Mouse (Mus musculus) kidney, embryonic 14.5 days (tissue): ENCODE results near the gene Nudt21. TPM values are rescaled to one million over a fixed set of nuclear protein-coding genes. Genes with fewer than 3 reads are reported as not detected.

Experiments
- ATAC-seq: fragments of 200-750 bp; cut with Nextera tagmentation; 2 replicates; pipeline ENCODE4 v1.8.0; 2017; ENCODE audit warnings: moderate number of reproducible peaks, mild to moderate bottlenecking, moderate TSS enrichment, moderate library complexity; ENCODE audit not compliant: low FRiP score, low TSS enrichment
- H3K27ac ChIP-seq: fragments of 300-500 bp; sonication (generic); 2 replicates; pipeline ENCODE4 v1.5.1; 2014; ENCODE audit warnings: low read depth, mild to moderate bottlenecking, low read length, moderate library complexity, mixed read lengths
- H3K27me3 ChIP-seq: fragments of 300-500 bp; sonication (generic); 2 replicates; pipeline ENCODE4 v1.6.1; 2014; ENCODE audit warnings: mild to moderate bottlenecking, low read length; ENCODE audit not compliant: control insufficient read depth, insufficient read depth
- H3K36me3 ChIP-seq: fragments of 300-500 bp; sonication (generic); 2 replicates; pipeline ENCODE4 v1.6.1; 2014; ENCODE audit warnings: low read length, mixed read lengths; ENCODE audit not compliant: control insufficient read depth, insufficient read depth
- H3K4me1 ChIP-seq: fragments of 300-500 bp; sonication (generic); 2 replicates; pipeline ENCODE4 v1.6.1; 2014; ENCODE audit warnings: low read length, mixed read lengths; ENCODE audit not compliant: control insufficient read depth, insufficient read depth
- H3K4me2 ChIP-seq: fragments of 300-500 bp; sonication (generic); replicated peaks from 2 replicates; pipeline ENCODE4 v1.6.1; 2014; ENCODE audit warnings: low read depth, mild to moderate bottlenecking, low read length
- H3K4me3 ChIP-seq: fragments of 300-500 bp; sonication (generic); 2 replicates; pipeline ENCODE4 v1.5.1; 2014; ENCODE audit warnings: mild to moderate bottlenecking, low read length
- H3K9ac ChIP-seq: fragments of 300-500 bp; sonication (generic); 2 replicates; pipeline ENCODE4 v1.6.1; 2014; ENCODE audit warnings: low read depth, mild to moderate bottlenecking, low read length, moderate library complexity
- H3K9me3 ChIP-seq: fragments of 300-500 bp; sonication (generic); 2 replicates; pipeline ENCODE4 v1.6.1; 2016; ENCODE audit warnings: low read length; ENCODE audit not compliant: control insufficient read depth
- WGBS: fragments of 180-500 bp; shearing (Covaris S2); extraction: QIAGEN DNeasy Blood & Tissue Kit; methylation state at CpG from one replicate; pipeline ENCODE4 v1.1.7; 2014; 5-methylcytosine and 5-hydroxymethylcytosine counted together
- polyA plus RNA-seq: library from polyadenylated mRNA; unstranded; fragments of >200 nt; fragmentation: Nextera tagmentation; extraction: Ambion mirVana; gene quantifications from 2 replicates; pipeline ENCODE4 v1.2.1, GENCODE M21; 2014

Gene Nudt21
- polyA plus RNA-seq, 1 experiment from 2014 or later, result 142 TPM

- H3K9me3 ChIP-seq, result no peaks in the 10 kb centered on the region
- H3K4me2 ChIP-seq, result no peak overlapping the region
- no peak overlapping the region for H3K27ac ChIP-seq
- ATAC-seq, result no peak
- H3K9ac ChIP-seq, result no peak overlapping the region
- H3K4me3 ChIP-seq, result no peak overlapping the region
- peaks cover under 1% of the 10 kb centered on the region; the same call in 1 of the 2 replicates for H3K36me3 ChIP-seq
- H3K27me3 ChIP-seq, result no peaks in the 10 kb centered on the region
- 73% methylated on average over 2 of the region's 2 CpGs for WGBS
- peaks cover 21% of the 10 kb centered on the region; the same call in 1 of the 2 replicates for H3K4me1 ChIP-seq
These were observed 26.6 kb downstream of the Nudt21 start for GRCm38 (mm10) chr8:94010101-94010705.

- Histone ChIP-seq H3K4me3 (no peak overlapping the region), H3K27ac (no peak overlapping the region), H3K4me2 (no peak overlapping the region), H3K36me3 (peaks cover 7% of the 10 kb centered on the region; the same call in 1 of the 2 replicates), H3K27me3 (no peaks in the 10 kb centered on the region), H3K9me3 (no peaks in the 10 kb centered on the region), H3K4me1 (peaks cover 21% of the 10 kb centered on the region; the same call in 1 of the 2 replicates), H3K9ac (no peak overlapping the region)
- no peak for ATAC-seq
- WGBS, result 45% methylated on average over 15 of the region's 15 CpGs
These were observed 27.5 kb downstream of the Nudt21 start for GRCm38 (mm10) chr8:94009243-94009845.

- H3K27ac ChIP-seq, result no peak overlapping the region
- no peaks in the 10 kb centered on the region for H3K27me3 ChIP-seq
- no peak overlapping the region for H3K9ac ChIP-seq
- no peak for ATAC-seq
- peaks cover 3% of the 10 kb centered on the region; the same call in 1 of the 2 replicates for H3K4me1 ChIP-seq
- H3K4me3 ChIP-seq, result no peak overlapping the region
- no peaks in the 10 kb centered on the region for H3K9me3 ChIP-seq
- H3K4me2 ChIP-seq, result no peak overlapping the region
- H3K36me3 ChIP-seq, result peaks cover 43% of the 10 kb centered on the region; the same call in 1 of the 2 replicates
- WGBS, result 90% methylated on average over 9 of the region's 9 CpGs
These were observed 32.7 kb downstream of the Nudt21 start for GRCm38 (mm10) chr8:94004139-94004538.

- no peaks in the 10 kb centered on the region for H3K27me3 ChIP-seq
- WGBS, result 88% methylated on average over 2 of the region's 2 CpGs
- no peak overlapping the region for H3K4me3 ChIP-seq
- no peak overlapping the region for H3K27ac ChIP-seq
- H3K36me3 ChIP-seq, result peaks cover 50% of the 10 kb centered on the region
- H3K9ac ChIP-seq, result no peak overlapping the region
- no peak for ATAC-seq
- H3K9me3 ChIP-seq, result no peaks in the 10 kb centered on the region
- H3K4me1 ChIP-seq, result no peaks in the 10 kb centered on the region
- H3K4me2 ChIP-seq, result no peak overlapping the region
These were observed 37.9 kb downstream of the Nudt21 start for GRCm38 (mm10) chr8:93998961-93999360.

DNA sequence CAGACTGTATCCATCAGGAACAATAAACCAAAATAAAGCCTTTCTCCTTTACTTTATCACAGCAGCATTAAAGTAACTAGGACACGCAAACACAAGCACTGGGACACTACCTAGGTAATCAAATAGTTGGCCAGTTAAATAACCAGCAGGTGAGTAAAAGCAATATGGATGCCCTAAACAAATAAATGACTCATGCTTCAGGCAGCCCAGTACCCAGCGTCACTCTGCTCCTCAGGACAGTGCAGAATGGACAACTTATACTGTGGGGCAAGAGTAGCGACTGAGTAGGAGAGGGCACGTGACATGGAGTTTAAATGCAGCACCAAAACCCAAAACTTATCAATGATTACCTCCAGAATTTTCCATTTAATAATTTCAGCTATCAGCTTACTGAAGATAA lies 47.1 kb downstream of the Nudt21 start:
- no peak for ATAC-seq
- no peaks in the 10 kb centered on the region for H3K4me1 ChIP-seq
- H3K36me3 ChIP-seq, result peaks cover 39% of the 10 kb centered on the region
- H3K4me3 ChIP-seq, result no peak overlapping the region
- H3K9me3 ChIP-seq, result peaks cover 9% of the 10 kb centered on the region; the same call in 1 of the 2 replicates
- no peak overlapping the region for H3K9ac ChIP-seq
- no peak overlapping the region for H3K4me2 ChIP-seq
- H3K27ac ChIP-seq, result no peak overlapping the region
- H3K27me3 ChIP-seq, result no peaks in the 10 kb centered on the region
- 95% methylated on average over 4 of the region's 4 CpGs for WGBS

- ATAC-seq, result no peak
- Histone ChIP-seq H3K4me1 (no peaks in the 10 kb centered on the region), H3K36me3 (peaks cover 76% of the 10 kb centered on the region), H3K9ac (no peak overlapping the region), H3K27me3 (no peaks in the 10 kb centered on the region), H3K9me3 (no peaks in the 10 kb centered on the region), H3K4me3 (no peak overlapping the region), H3K4me2 (no peak overlapping the region), H3K27ac (no peak overlapping the region)
- 89% methylated on average over 3 of the region's 3 CpGs for WGBS
These were observed 52.1 kb downstream of the Nudt21 start for GRCm38 (mm10) chr8:93984731-93985130.

- Histone ChIP-seq H3K4me2 (no peak overlapping the region), H3K4me1 (no peaks in the 10 kb centered on the region), H3K9me3 (no peaks in the 10 kb centered on the region), H3K36me3 (peaks cover 78% of the 10 kb centered on the region), H3K4me3 (no peak overlapping the region), H3K27me3 (no peaks in the 10 kb centered on the region), H3K9ac (no peak overlapping the region), H3K27ac (no peak overlapping the region)
- WGBS, result 73% methylated on average over 3 of the region's 3 CpGs
- ATAC-seq, result no peak
These were observed 53.0 kb downstream of the Nudt21 start for GRCm38 (mm10) chr8:93983827-93984226.

DNA sequence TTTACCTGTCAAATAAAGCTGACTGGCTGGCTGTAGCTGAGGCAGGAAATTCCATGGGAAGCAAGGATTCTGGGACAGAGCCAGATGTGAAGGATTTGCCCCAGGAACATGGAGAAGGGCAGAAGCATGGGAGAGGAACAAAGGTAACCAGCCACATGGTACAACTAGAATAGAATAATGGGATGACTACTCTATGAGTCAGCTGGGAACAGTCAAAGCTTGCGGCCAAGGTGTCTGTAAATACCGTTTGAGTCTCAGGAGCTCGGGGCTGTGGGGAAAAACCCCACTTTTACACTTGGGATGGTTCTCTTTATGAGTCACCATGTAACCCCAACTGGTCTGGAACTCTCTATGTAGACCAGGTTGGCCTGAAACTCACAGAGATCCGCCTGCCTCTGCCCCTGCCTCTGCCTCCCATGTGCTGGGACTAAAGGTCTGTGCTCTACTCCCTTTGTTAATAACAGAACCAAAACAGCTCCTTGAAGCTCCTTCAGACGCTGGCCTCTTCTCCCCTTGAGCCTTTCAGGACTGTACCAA lies 55.1 kb downstream of the Nudt21 start:
- no peaks in the 10 kb centered on the region for H3K9me3 ChIP-seq
- no peak overlapping the region for H3K9ac ChIP-seq
- H3K27me3 ChIP-seq, result no peaks in the 10 kb centered on the region
- WGBS, result 92% methylated on average over 5 of the region's 5 CpGs
- no peak overlapping the region for H3K4me3 ChIP-seq
- no peaks in the 10 kb centered on the region for H3K4me1 ChIP-seq
- H3K4me2 ChIP-seq, result no peak overlapping the region
- no peak for ATAC-seq
- H3K27ac ChIP-seq, result no peak overlapping the region
- peaks cover 86% of the 10 kb centered on the region for H3K36me3 ChIP-seq

- Histone ChIP-seq H3K4me1 (no peaks in the 10 kb centered on the region), H3K27me3 (no peaks in the 10 kb centered on the region), H3K27ac (no peak overlapping the region), H3K9me3 (no peaks in the 10 kb centered on the region), H3K4me3 (no peak overlapping the region), H3K9ac (no peak overlapping the region), H3K4me2 (no peak overlapping the region), H3K36me3 (peaks cover 90% of the 10 kb centered on the region)
- WGBS, result 93% methylated on average over 4 of the region's 4 CpGs
- ATAC-seq, result no peak
These were observed 56.7 kb downstream of the Nudt21 start for GRCm38 (mm10) chr8:93980141-93980540.
